Comparison of ENCODE assay signal across 8 mouse cellular contexts in genomic region chr11:4134986-4135935, GRCm38 (mm10). TPM values are rescaled to one million over a fixed set of nuclear protein-coding genes. Genes with fewer than 3 reads are reported as not detected.
DNase-seq lines count a peak whose midpoint lies in the region; ATAC-seq and TF ChIP-seq lines count a peak whose summit lies in the region.

Gene Rnf215, plus strand, starts transcription at chr11:4135202.

- 2% methylated on average over 63 of the region's 66 CpGs for WGBS in forebrain, embryonic 14.5 days
- WGBS in lung, adult 2 months: 2% methylated on average over 65 of the region's 66 CpGs

- peaks cover 2% of the 10 kb centered on the region for H3K4me1 ChIP-seq in ES-Bruce4 (ENCODE audit: control insufficient read depth, insufficient read depth, low read length)
- peaks cover 11% of the 10 kb centered on the region; the same call in 1 of the 2 replicates for H3K4me1 ChIP-seq in forebrain, embryonic 14.5 days (ENCODE audit: control insufficient read depth, insufficient read depth, low read length)
- H3K4me1 ChIP-seq in lung, adult 2 months (ENCODE audit: control insufficient read depth, insufficient read depth, low read length): peaks cover 14% of the 10 kb centered on the region

- no peaks in the 10 kb centered on the region for H3K9me3 ChIP-seq in ES-Bruce4 (replicated peaks; ENCODE audit: control insufficient read depth, insufficient read depth, low read length, poor library complexity, severe bottlenecking)
- no peaks in the 10 kb centered on the region for H3K9me3 ChIP-seq in forebrain, embryonic 14.5 days (replicated peaks; ENCODE audit: control insufficient read depth, low read length)

- H3K27me3 ChIP-seq in ES-Bruce4 (ENCODE audit: control insufficient read depth, insufficient read depth, low read length, poor library complexity, severe bottlenecking): no peaks in the 10 kb centered on the region
- H3K27me3 ChIP-seq in forebrain, embryonic 14.5 days (replicated peaks; ENCODE audit: control insufficient read depth, insufficient read depth, low read length): no peaks in the 10 kb centered on the region

- TF ChIP-seq CTCF in ES-Bruce4 (IDR thresholded peaks at IDR 0.05; ENCODE audit: low read depth, low read length): peak; percentile 44
- peak; percentile 69 for TF ChIP-seq CTCF in lung, adult 2 months (IDR thresholded peaks at IDR 0.05; ENCODE audit: insufficient read depth, low read length)

- peak; percentile 74; the same call in 1 of the 2 replicates for ATAC-seq in cerebellum, adult (ENCODE audit: insufficient number of reproducible peaks, low FRiP score, low TSS enrichment)
- ATAC-seq in forebrain, embryonic 14.5 days: peak; percentile 94
- peak; percentile 82 for ATAC-seq in neutrophil, adult 5-6 weeks (ENCODE audit: extremely low read depth, insufficient number of reproducible peaks, low FRiP score, poor library complexity, severe bottlenecking)

- no peak for TF ChIP-seq POLR2A in ES-Bruce4 (IDR thresholded peaks at IDR 0.05; ENCODE audit: insufficient read depth, low read length)
- peak; percentile 84; the same call in 1 of the 2 replicates for TF ChIP-seq POLR2A in lung, adult 2 months (IDR thresholded peaks at IDR 0.05; ENCODE audit: borderline replicate concordance, extremely low read depth, low read depth, low read length)

- H3K4me3 ChIP-seq in ES-Bruce4 (ENCODE audit: low read depth, low read length): peak within 1 kb of the TSS; percentile 91
- H3K4me3 ChIP-seq in forebrain, embryonic 14.5 days (ENCODE audit: low read depth, low read length): peak within 1 kb of the TSS; percentile 85
- H3K4me3 ChIP-seq in lung, adult 2 months (replicated peaks; ENCODE audit: extremely low read depth, low read depth, low read length): peak within 1 kb of the TSS; percentile 80

- no peak for TF ChIP-seq EP300 in ES-Bruce4 (IDR thresholded peaks at IDR 0.05; ENCODE audit: insufficient read depth, low read depth, low read length)

- no peaks in the 10 kb centered on the region for H3K36me3 ChIP-seq in ES-Bruce4 (ENCODE audit: control insufficient read depth, insufficient read depth, low read length, poor library complexity, severe bottlenecking)
- H3K36me3 ChIP-seq in forebrain, embryonic 14.5 days (ENCODE audit: control insufficient read depth, insufficient read depth, low read length): peaks cover 26% of the 10 kb centered on the region

- intact Hi-C loops in heart, postnatal 14 days (cut with DNase I): loop anchor here (1.0 to 2.0 kb wide), 3 partner anchors 25 to 288 kb away; partner anchors contain the start of genes Ccdc157 and Sf3a1

- H3K4me2 ChIP-seq in forebrain, embryonic 14.5 days (ENCODE audit: low read length): peak within 1 kb of the TSS; percentile 65

- no peak within 1 kb of the TSS for H3K27ac ChIP-seq in ES-Bruce4 (ENCODE audit: insufficient read depth, low read length)
- peak within 1 kb of the TSS; percentile 75 for H3K27ac ChIP-seq in forebrain, embryonic 14.5 days (ENCODE audit: low read depth, low read length)

- DNase-seq in forebrain, embryonic 14.5 days (ENCODE audit: low spot score): peak; percentile 95
- peak; percentile 94 to 95 for DNase-seq in heart, postnatal 14 days
- peak; percentile 86 for DNase-seq in layer of hippocampus, adult 11-12 months (ENCODE audit: low spot score)
- peak; percentile 90 for DNase-seq in lung, adult 2 months
- peak; percentile 60 to 66 for DNase-seq in thymus, adult 18-20 months

- peak within 1 kb of the TSS; percentile 78 for H3K9ac ChIP-seq in ES-Bruce4 (ENCODE audit: low read depth, poor library complexity, severe bottlenecking)
- peak within 1 kb of the TSS; percentile 97 for H3K9ac ChIP-seq in forebrain, embryonic 14.5 days (ENCODE audit: low read length)

RNA-seq across cellular contexts. Expression of gene Rnf215, which starts in this region (rescaled TPM):
- 8.0 and 8.9 TPM in 2 replicates for polyA plus RNA-seq in ES-Bruce4 (2011; ENCODE audit: insufficient read depth, insufficient read length, low read depth, missing spikeins)
- polyA plus RNA-seq in forebrain, embryonic 14.5 days (2014; fragmentation: Nextera tagmentation; extraction: Ambion mirVana): 44.3 and 45.5 TPM in 2 replicates
- total RNA-seq in heart, postnatal 14 days (2021): 10 to 100 TPM; 14.2 to 20.6 TPM
- 60.6 and 69.2 TPM in 2 replicates for polyA plus RNA-seq in lung, adult 2 months (2012; rRNA removed)
- 32.2 and 39.6 TPM in 2 replicates for total RNA-seq in neutrophil, adult 5-6 weeks (2017)
